Mouse (Mus musculus): ENCODE results near the gene Tmem196.

Tmem196 gene

GRCm38 (mm10) chr12:119945589-119946310, at the start of gene Tmem196:
Gene Tmem196 (plus strand): TSS chr12:119945822.
- DNase-seq, result no peak

- DNase-seq, result no peak
Measured at GRCm38 (mm10) chr12:119946311-119946692, 680 bp downstream of the Tmem196 start.

- DNase-seq, result no peak
Measured at GRCm38 (mm10) chr12:119957041-119957440, 11.4 kb downstream of the Tmem196 start.

- peak; percentile 33 for DNase-seq
Measured at GRCm38 (mm10) chr12:119960730-119961129, 15.1 kb downstream of the Tmem196 start.

DNA sequence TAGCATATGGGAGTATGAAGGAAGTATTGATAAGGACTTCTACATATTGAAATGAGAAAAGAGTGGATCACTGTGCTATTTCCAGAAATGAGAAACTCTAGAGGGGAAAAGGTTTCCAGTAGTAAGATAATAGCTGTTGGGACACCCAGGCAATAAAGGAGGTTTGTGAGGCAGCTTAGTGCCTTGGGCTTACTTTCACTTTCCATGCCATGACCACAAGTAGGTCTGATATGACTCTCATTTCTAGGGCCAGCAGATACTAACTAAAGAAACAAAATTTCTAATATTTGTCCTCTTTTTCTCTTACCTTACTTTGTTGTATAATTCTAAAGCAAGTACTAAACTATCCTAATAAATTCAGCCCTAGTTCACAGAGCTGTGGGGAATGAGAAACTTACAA, 19.8 kb downstream of the Tmem196 start:
- no peak for DNase-seq

DNA sequence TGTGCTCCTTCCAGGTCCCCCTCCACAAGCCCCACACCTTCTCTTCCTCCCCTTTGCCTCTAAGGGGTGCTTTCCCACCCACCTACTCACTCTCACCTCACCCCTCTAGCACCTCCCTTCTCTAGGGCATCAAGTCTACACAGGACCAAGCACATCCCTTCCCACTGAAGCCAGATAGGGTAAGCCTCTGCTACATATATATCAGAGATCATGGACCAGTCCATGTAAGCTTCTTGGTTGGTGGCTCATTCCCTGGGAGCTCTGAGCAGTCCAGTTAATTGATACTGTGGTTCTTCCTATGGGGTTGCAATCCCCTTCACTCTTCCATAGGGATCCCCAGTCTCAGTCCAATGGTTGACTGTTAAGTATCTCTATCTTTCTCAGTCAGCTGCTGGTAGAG, 24.4 kb downstream of the Tmem196 start:
- no peak for DNase-seq

DNA sequence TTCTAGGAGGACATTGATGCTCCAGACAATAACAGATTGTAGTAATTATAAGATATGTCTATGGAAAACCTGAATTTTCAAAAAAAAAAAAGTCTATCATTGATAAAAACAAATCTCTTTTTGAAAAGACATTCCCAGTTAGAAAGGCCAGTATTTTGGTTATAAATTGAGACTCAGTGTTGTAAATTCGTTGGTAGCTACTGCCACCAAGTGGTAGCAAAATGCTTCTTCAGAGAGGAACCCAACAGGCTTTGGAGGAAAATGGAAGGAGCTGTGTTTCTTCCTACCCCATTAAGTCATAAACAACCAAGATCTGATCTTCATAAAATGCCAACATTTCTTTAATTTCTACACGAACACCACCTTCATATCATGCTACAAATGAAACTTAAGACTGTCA, 36.1 kb downstream of the Tmem196 start:
- peak; percentile 45 for DNase-seq

- DNase-seq, result no peak
Measured at GRCm38 (mm10) chr12:119998267-119998666, 52.6 kb downstream of the Tmem196 start.

GRCm38 (mm10) chr12:120004280-120004679, 58.7 kb downstream of the Tmem196 start:
- no peak for DNase-seq

GRCm38 (mm10) chr12:120014768-120015167, 69.1 kb downstream of the Tmem196 start:
- DNase-seq, result no peak

- no peak for DNase-seq
Measured at GRCm38 (mm10) chr12:120015201-120015600, 69.6 kb downstream of the Tmem196 start.

DNA sequence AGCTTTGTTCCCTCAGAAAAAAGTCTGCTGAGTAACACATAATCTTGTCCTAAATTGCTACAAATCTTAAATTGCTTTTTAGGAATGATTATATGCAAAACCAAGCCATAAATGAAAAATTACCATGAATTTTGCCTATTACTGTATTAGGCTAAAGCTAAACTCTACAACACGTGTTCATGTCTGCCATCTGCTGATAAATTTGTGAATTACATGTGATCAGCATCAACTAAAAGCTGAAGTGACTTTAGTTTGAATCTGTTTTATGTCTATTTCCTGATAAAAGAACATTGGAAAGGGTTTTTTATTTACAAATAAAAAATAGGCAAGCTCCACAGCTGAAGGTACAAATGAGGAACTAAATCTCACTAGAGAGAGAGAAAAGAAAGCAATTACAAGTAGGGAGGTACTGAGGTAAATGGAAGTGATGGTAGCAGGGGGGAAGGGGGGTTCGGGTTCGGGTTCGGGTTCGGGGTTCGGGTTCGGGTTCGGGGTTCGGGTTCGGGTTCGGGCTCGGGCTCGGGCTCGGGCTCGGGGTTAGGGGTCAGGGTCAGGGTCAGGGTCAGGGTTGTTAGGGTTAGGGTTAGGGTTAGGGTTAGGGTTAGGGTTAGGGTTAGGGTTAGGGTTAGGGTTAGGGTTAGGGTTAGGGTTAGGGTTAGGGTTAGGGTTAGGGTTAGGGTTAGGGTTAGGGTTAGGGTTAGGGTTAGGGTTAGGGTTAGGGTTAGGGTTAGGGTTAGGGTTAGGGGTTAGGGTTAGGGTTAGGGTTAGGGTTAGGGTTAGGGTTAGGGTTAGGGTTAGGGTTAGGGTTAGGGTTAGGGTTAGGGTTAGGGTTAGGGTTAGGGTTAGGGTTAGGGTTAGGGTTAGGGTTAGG, 82.7 kb downstream of the Tmem196 start:
- DNase-seq, result peak; percentile 85
